Mouse (Mus musculus) bone marrow macrophage, adult 2 months (primary cell): ENCODE data around the gene Ush2a. TPM values are rescaled to one million over a fixed set of nuclear protein-coding genes. Genes with fewer than 3 reads are reported as not detected.

ENCODE experiments used
- H3K27ac ChIP-seq: 2 replicates; pipeline ENCODE4 v1.5.1; 2012; ENCODE audit warnings: low read depth, low read length; ENCODE audit not compliant: insufficient read depth
- H3K4me1 ChIP-seq: 2 replicates; pipeline ENCODE4 v1.6.1; 2012; ENCODE audit warnings: low read length; ENCODE audit not compliant: control insufficient read depth, insufficient read depth
- H3K4me3 ChIP-seq: 2 replicates; pipeline ENCODE4 v1.5.1; 2012; ENCODE audit warnings: mild to moderate bottlenecking, low read length, moderate library complexity; ENCODE audit not compliant: insufficient read depth
- CTCF ChIP-seq: IDR thresholded peaks from 2 replicates; pipeline ENCODE4 v1.5.1; 2012; ENCODE audit warnings: low read depth, mild to moderate bottlenecking, low read length, moderate library complexity
- POLR2A ChIP-seq: IDR thresholded peaks from 2 replicates; pipeline ENCODE4 v1.6.1; 2012; ENCODE audit warnings: mild to moderate bottlenecking, low read depth, low read length, borderline replicate concordance
- polyA plus RNA-seq: library from polyadenylated mRNA; stranded (reverse); fragments of >200 nt; gene quantifications from 2 replicates; pipeline ENCODE4 v1.2.4, GENCODE M21; 2012; ENCODE audit not compliant: missing spikeins, insufficient read depth, insufficient read length

Ush2a gene
- polyA plus RNA-seq, 1 experiment, result not detected

DNA sequence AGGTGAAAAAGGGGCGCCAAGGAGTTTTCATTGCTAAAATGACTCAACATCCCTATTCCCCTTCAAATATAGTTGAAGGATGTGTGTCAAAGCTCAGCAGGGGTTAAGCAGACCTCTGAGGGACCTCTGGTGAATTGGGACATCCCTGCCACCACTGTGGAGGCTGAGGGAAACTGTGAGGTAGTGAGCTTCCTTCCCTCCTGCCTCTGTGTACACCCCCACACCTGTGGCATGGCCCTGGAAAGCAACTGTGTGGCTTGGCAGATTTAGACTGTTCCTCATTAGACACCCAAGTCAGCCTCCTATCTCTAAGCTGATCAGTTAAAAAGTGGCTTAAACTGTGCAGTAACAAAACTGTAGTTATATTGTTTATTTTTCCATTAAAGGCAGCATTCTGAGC, 275.2 kb downstream of the Ush2a start:
- H3K27ac ChIP-seq, result no peak overlapping the region
- H3K4me3 ChIP-seq, result no peak overlapping the region
- TF ChIP-seq CTCF, result no peak
- no peak for TF ChIP-seq POLR2A
- H3K4me1 ChIP-seq, result no peaks in the 10 kb centered on the region

DNA sequence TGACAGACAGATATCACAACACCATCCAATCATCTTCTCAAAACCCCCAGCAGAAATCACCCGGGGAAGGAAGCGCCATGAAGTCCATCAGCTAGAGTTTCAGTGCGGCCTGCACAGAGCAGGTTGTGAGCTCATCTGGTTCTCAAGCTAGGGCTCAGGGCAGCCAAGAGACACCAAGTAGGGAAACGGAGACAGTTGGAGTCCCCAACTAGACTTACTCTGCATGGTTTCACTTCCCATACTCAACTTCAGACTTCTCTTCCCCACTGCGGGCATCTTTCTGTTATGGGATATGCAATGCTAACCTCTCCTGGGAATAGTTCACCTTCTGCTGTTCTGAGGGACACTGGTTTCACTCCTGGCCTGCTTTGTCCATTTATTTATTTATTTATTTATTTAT, 277.8 kb downstream of the Ush2a start:
- no peak overlapping the region for H3K4me3 ChIP-seq
- TF ChIP-seq POLR2A, result no peak
- no peak for TF ChIP-seq CTCF
- no peaks in the 10 kb centered on the region for H3K4me1 ChIP-seq
- no peak overlapping the region for H3K27ac ChIP-seq

- no peak overlapping the region for H3K27ac ChIP-seq
- no peak overlapping the region for H3K4me3 ChIP-seq
- H3K4me1 ChIP-seq, result no peaks in the 10 kb centered on the region
- TF ChIP-seq CTCF (no peak), POLR2A (no peak)
Observed at GRCm38 (mm10) chr1:188541492-188541891, 279.7 kb downstream of the Ush2a start.

DNA sequence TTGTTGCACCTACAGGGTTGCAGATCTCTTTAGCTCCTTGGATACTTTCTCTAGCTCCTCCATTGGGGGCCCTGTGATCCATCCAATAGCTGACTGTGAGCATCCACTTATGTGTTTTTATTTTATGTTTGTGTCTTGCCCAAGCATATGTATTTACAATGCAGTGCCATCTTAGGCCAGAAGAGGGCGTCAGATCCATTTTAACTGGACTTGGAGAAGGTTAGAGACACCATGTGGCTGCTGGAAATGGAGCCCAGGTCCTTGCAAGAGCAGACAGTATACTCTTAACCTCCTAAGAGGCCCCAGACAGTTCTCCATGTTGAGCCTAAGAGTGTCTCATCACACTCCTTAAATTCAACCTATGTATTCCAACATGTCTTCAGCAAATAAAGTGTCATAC, 281.5 kb downstream of the Ush2a start:
- no peaks in the 10 kb centered on the region for H3K4me1 ChIP-seq
- no peak overlapping the region for H3K27ac ChIP-seq
- H3K4me3 ChIP-seq, result no peak overlapping the region
- TF ChIP-seq CTCF, result no peak
- TF ChIP-seq POLR2A, result no peak

DNA sequence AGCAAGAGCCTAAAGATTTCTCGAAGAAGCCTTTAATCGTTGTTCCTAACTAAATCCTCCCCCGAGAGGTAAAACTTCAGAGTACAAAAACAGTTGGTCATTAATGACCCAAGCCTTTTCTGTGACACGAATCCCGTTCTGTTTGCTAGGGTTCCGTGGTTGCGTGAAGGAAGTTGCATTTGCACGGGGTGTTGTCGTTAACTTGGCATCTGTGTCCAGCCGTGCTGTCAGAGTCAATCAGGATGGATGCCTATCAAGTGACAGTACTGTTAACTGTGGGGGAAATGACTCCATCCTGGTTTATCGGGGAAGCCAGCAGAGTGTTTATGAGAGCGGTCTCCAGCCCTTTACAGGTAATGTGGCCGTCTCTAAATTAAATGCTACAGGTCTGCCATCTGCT, 287.9 kb downstream of the Ush2a start:
- H3K27ac ChIP-seq, result no peak overlapping the region
- no peaks in the 10 kb centered on the region for H3K4me1 ChIP-seq
- no peak overlapping the region for H3K4me3 ChIP-seq
- TF ChIP-seq CTCF (no peak), POLR2A (no peak)

DNA sequence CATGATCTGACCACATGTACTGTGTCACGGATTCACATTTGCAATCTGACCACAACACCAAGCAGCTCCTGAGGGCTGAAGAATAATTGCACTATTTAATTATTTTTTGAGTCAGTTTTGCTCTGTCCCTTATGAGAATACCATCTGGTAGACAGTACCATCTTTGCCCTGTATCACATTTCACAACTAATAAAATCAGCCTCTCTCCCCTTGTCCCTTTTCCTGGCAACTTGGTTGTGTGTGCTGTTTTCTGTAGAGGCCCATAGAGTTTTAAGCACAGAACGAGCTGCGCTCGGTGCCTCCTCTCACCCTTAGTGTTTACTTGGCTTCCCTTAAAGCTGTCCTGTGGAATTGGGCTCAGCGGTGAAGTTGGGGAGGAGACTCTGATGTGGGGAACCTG, 290.0 kb downstream of the Ush2a start:
- TF ChIP-seq CTCF (no peak), POLR2A (no peak)
- H3K4me3 ChIP-seq, result no peak overlapping the region
- H3K4me1 ChIP-seq, result no peaks in the 10 kb centered on the region
- H3K27ac ChIP-seq, result no peak overlapping the region

- H3K27ac ChIP-seq, result no peak overlapping the region
- TF ChIP-seq POLR2A, result no peak
- no peak for TF ChIP-seq CTCF
- no peaks in the 10 kb centered on the region for H3K4me1 ChIP-seq
- no peak overlapping the region for H3K4me3 ChIP-seq
Observed at GRCm38 (mm10) chr1:188558911-188559310, 297.1 kb downstream of the Ush2a start.

GRCm38 (mm10) chr1:188566229-188566628, 304.4 kb downstream of the Ush2a start:
- Histone ChIP-seq H3K4me1 (no peaks in the 10 kb centered on the region), H3K27ac (no peak overlapping the region), H3K4me3 (no peak overlapping the region)
- no peak for TF ChIP-seq CTCF
- TF ChIP-seq POLR2A, result no peak

- H3K4me1 ChIP-seq, result no peaks in the 10 kb centered on the region
- no peak overlapping the region for H3K27ac ChIP-seq
- TF ChIP-seq POLR2A, result no peak
- TF ChIP-seq CTCF, result no peak
Observed at GRCm38 (mm10) chr1:188567486-188567885, 305.7 kb downstream of the Ush2a start.

DNA sequence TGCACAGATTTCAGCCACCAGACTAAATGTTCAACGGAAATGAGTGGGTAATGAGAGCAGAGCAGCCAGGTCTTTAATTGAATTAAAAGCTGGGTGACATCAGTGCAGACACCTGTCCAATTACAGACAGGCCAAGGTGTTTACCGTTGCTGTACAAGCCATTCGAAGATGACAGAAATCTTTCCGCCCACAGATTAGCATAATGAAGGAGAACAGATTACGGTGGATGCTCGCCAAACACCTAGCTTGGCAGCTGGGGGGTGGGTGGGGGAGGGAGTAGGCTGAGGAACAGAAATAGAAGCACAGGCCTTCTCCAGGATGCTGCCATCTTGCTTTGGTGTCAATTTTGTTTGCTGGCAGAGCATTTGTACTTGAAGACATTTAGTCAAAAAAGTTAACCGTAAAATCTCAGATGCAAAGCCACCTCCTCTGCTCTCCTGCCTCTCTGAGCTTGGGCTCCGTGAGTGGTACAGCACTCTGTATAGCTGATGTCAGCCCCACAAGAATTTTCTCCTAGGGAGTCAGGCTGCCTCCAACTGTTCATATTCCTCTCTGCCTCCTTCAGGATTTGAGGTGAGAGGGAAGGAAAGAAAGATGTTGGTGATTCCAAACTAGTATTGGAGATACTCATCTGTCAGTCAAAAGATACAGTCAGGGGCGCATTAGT, 306.6 kb downstream of the Ush2a start:
- Histone ChIP-seq H3K4me1 (no peaks in the 10 kb centered on the region), H3K27ac (no peak overlapping the region), H3K4me3 (no peak overlapping the region)
- TF ChIP-seq CTCF (no peak), POLR2A (no peak)

More at GRCm38 (mm10) chr1:188567486-188567885, 305.7 kb downstream of the Ush2a start:
- no peak overlapping the region for H3K4me3 ChIP-seq

GRCm38 (mm10) chr1:188576246-188576747, 314.5 kb downstream of the Ush2a start:
- no peaks in the 10 kb centered on the region for H3K4me1 ChIP-seq
- H3K27ac ChIP-seq, result no peak overlapping the region
- TF ChIP-seq CTCF (no peak), POLR2A (no peak)
- H3K4me3 ChIP-seq, result no peak overlapping the region
